Mouse (Mus musculus): ENCODE results near the gene Rnase1. TPM values are rescaled to one million over a fixed set of nuclear protein-coding genes. Genes with fewer than 3 reads are reported as not detected.

Gene Rnase1
- polyA plus RNA-seq, 1 experiment = 0.17 TPM

- Histone ChIP-seq H3K4me3 (no peak overlapping the region), H3K4me2 (ENCODE audit: low read depth) (no peak overlapping the region), H3K36me3 (ENCODE audit: control insufficient read depth, insufficient read depth) (no peaks in the 10 kb centered on the region), H3ac (ENCODE audit: control insufficient read depth, insufficient read length) (no peak overlapping the region), H3K79me2 (ENCODE audit: control insufficient read depth, insufficient read depth) (no peaks in the 10 kb centered on the region), H3K27me3 (ENCODE audit: control insufficient read depth, insufficient read depth, insufficient read length) (peaks cover 6% of the 10 kb centered on the region)
- no peak for TF ChIP-seq MAX (IDR thresholded peaks at IDR 0.05; ENCODE audit: low read depth)
- TF ChIP-seq POLR2A (IDR thresholded peaks at IDR 0.05; ENCODE audit: insufficient read length, low read depth) = no peak
- TF ChIP-seq SRF (IDR thresholded peaks at IDR 0.05; ENCODE audit: control insufficient read depth, insufficient read length, low read depth) = no peak
- no peak for TF ChIP-seq POLR2AphosphoS2 (IDR thresholded peaks at IDR 0.05; ENCODE audit: insufficient read length, low read depth)
- no peak for TF ChIP-seq MYOD1 (IDR thresholded peaks at IDR 0.05; ENCODE audit: control insufficient read depth in 1 of 3, insufficient read length in 2 of 3, low read depth in 2 of 3)
- no peak for TF ChIP-seq TCF3 (IDR thresholded peaks at IDR 0.05; ENCODE audit: insufficient read length, low read depth)
- TF ChIP-seq E2F4 (IDR thresholded peaks at IDR 0.05; ENCODE audit: insufficient read depth) = no peak
- TF ChIP-seq REST (IDR thresholded peaks at IDR 0.05; ENCODE audit: insufficient read depth, insufficient read length) = no peak
- no peak for TF ChIP-seq USF1 (IDR thresholded peaks at IDR 0.05; ENCODE audit: low read depth)
- no peak for TF ChIP-seq CEBPB (IDR thresholded peaks at IDR 0.05; ENCODE audit: insufficient read depth, poor library complexity, severe bottlenecking)
- no peak for TF ChIP-seq MYOG (IDR thresholded peaks at IDR 0.05; ENCODE audit: control insufficient read depth in 1 of 3, insufficient read depth in 1 of 3, insufficient read length in 2 of 3, low read depth in 2 of 3)
- TF ChIP-seq TCF12 (IDR thresholded peaks at IDR 0.05; ENCODE audit: insufficient read depth, poor library complexity, severe bottlenecking) = no peak
These were observed 15.3 kb downstream of the Rnase1 start for GRCm38 (mm10) chr14:51131086-51131815.

GRCm38 (mm10) chr14:51130315-51130940, 16.2 kb downstream of the Rnase1 start:
- no peak for TF ChIP-seq POLR2A (IDR thresholded peaks at IDR 0.05; ENCODE audit: insufficient read length, low read depth)
- no peak for TF ChIP-seq MAX (IDR thresholded peaks at IDR 0.05; ENCODE audit: low read depth)
- TF ChIP-seq REST (IDR thresholded peaks at IDR 0.05; ENCODE audit: insufficient read depth, insufficient read length) = no peak
- TF ChIP-seq POLR2AphosphoS2 (IDR thresholded peaks at IDR 0.05; ENCODE audit: insufficient read length, low read depth) = no peak
- no peak for TF ChIP-seq E2F4 (IDR thresholded peaks at IDR 0.05; ENCODE audit: insufficient read depth)
- TF ChIP-seq TCF3 (IDR thresholded peaks at IDR 0.05; ENCODE audit: insufficient read length, low read depth) = no peak
- TF ChIP-seq SRF (IDR thresholded peaks at IDR 0.05; ENCODE audit: control insufficient read depth, insufficient read length, low read depth) = no peak
- no peak for TF ChIP-seq MYOD1 (IDR thresholded peaks at IDR 0.05; ENCODE audit: control insufficient read depth in 1 of 3, insufficient read length in 2 of 3, low read depth in 2 of 3)
- TF ChIP-seq CEBPB (IDR thresholded peaks at IDR 0.05; ENCODE audit: insufficient read depth, poor library complexity, severe bottlenecking) = no peak
- TF ChIP-seq TCF12 (IDR thresholded peaks at IDR 0.05; ENCODE audit: insufficient read depth, poor library complexity, severe bottlenecking) = no peak
- TF ChIP-seq USF1 (IDR thresholded peaks at IDR 0.05; ENCODE audit: low read depth) = no peak
- no peak for TF ChIP-seq MYOG (IDR thresholded peaks at IDR 0.05; ENCODE audit: control insufficient read depth in 1 of 3, insufficient read depth in 1 of 3, insufficient read length in 2 of 3, low read depth in 2 of 3)
- Histone ChIP-seq H3K27me3 (ENCODE audit: control insufficient read depth, insufficient read depth, insufficient read length) (peaks cover 6% of the 10 kb centered on the region), H3K79me2 (ENCODE audit: control insufficient read depth, insufficient read depth) (no peaks in the 10 kb centered on the region), H3ac (ENCODE audit: control insufficient read depth, insufficient read length) (no peak overlapping the region), H3K4me3 (no peak overlapping the region), H3K36me3 (ENCODE audit: control insufficient read depth, insufficient read depth) (no peaks in the 10 kb centered on the region), H3K4me2 (ENCODE audit: low read depth) (no peak overlapping the region)

DNA sequence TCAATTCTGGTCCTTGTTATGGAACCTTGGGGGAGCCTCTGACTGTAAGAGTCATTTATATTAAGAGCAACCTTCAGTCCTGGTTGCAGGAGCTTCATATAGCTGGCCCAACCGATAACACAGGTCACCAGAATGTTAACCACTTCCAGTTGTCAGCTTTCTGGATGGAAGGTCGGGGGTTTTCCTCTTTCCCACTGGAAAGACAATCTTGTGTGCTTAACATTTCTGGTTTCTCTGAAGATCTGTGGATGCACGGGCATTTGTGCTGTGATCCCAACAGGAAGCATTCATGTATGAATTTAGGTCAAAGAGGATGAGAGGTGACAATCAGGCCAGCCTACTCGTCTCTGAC, 17.0 kb downstream of the Rnase1 start:
- peaks cover 6% of the 10 kb centered on the region for H3K27me3 ChIP-seq (ENCODE audit: control insufficient read depth, insufficient read depth, insufficient read length)
- H3ac ChIP-seq (ENCODE audit: control insufficient read depth, insufficient read length) = no peak overlapping the region
- TF ChIP-seq REST (IDR thresholded peaks at IDR 0.05; ENCODE audit: insufficient read depth, insufficient read length) (no peak), MYOG (IDR thresholded peaks at IDR 0.05; ENCODE audit: control insufficient read depth in 1 of 3, insufficient read depth in 1 of 3, insufficient read length in 2 of 3, low read depth in 2 of 3) (no peak), CEBPB (IDR thresholded peaks at IDR 0.05; ENCODE audit: insufficient read depth, poor library complexity, severe bottlenecking) (no peak), TCF3 (IDR thresholded peaks at IDR 0.05; ENCODE audit: insufficient read length, low read depth) (no peak), MYOD1 (IDR thresholded peaks at IDR 0.05; ENCODE audit: control insufficient read depth in 1 of 3, insufficient read length in 2 of 3, low read depth in 2 of 3) (no peak), TCF12 (IDR thresholded peaks at IDR 0.05; ENCODE audit: insufficient read depth, poor library complexity, severe bottlenecking) (no peak), SRF (IDR thresholded peaks at IDR 0.05; ENCODE audit: control insufficient read depth, insufficient read length, low read depth) (no peak), MAX (IDR thresholded peaks at IDR 0.05; ENCODE audit: low read depth) (no peak), POLR2AphosphoS2 (IDR thresholded peaks at IDR 0.05; ENCODE audit: insufficient read length, low read depth) (no peak), POLR2A (IDR thresholded peaks at IDR 0.05; ENCODE audit: insufficient read length, low read depth) (no peak), E2F4 (IDR thresholded peaks at IDR 0.05; ENCODE audit: insufficient read depth) (no peak), USF1 (IDR thresholded peaks at IDR 0.05; ENCODE audit: low read depth) (no peak)
- no peaks in the 10 kb centered on the region for H3K79me2 ChIP-seq (ENCODE audit: control insufficient read depth, insufficient read depth)
- no peaks in the 10 kb centered on the region for H3K36me3 ChIP-seq (ENCODE audit: control insufficient read depth, insufficient read depth)
- no peak overlapping the region for H3K4me3 ChIP-seq
- no peak overlapping the region for H3K4me2 ChIP-seq (ENCODE audit: low read depth)

GRCm38 (mm10) chr14:51128775-51129623, 17.6 kb downstream of the Rnase1 start:
- H3K36me3 ChIP-seq (ENCODE audit: control insufficient read depth, insufficient read depth) = no peaks in the 10 kb centered on the region

More at GRCm38 (mm10) chr14:51128775-51129623, 17.6 kb downstream of the Rnase1 start:
- Histone ChIP-seq H3K79me2 (ENCODE audit: control insufficient read depth, insufficient read depth) (no peaks in the 10 kb centered on the region), H3K27me3 (ENCODE audit: control insufficient read depth, insufficient read depth, insufficient read length) (peaks cover 6% of the 10 kb centered on the region), H3K4me2 (ENCODE audit: low read depth) (no peak overlapping the region), H3K4me3 (no peak overlapping the region), H3ac (ENCODE audit: control insufficient read depth, insufficient read length) (no peak overlapping the region)
- TF ChIP-seq USF1 (IDR thresholded peaks at IDR 0.05; ENCODE audit: low read depth) = no peak
- no peak for TF ChIP-seq CEBPB (IDR thresholded peaks at IDR 0.05; ENCODE audit: insufficient read depth, poor library complexity, severe bottlenecking)
- TF ChIP-seq SRF (IDR thresholded peaks at IDR 0.05; ENCODE audit: control insufficient read depth, insufficient read length, low read depth) = no peak
- TF ChIP-seq MAX (IDR thresholded peaks at IDR 0.05; ENCODE audit: low read depth) = no peak
- TF ChIP-seq MYOG (IDR thresholded peaks at IDR 0.05; ENCODE audit: control insufficient read depth in 1 of 3, insufficient read depth in 1 of 3, insufficient read length in 2 of 3, low read depth in 2 of 3) = no peak
- no peak for TF ChIP-seq REST (IDR thresholded peaks at IDR 0.05; ENCODE audit: insufficient read depth, insufficient read length)
- no peak for TF ChIP-seq TCF12 (IDR thresholded peaks at IDR 0.05; ENCODE audit: insufficient read depth, poor library complexity, severe bottlenecking)
- TF ChIP-seq E2F4 (IDR thresholded peaks at IDR 0.05; ENCODE audit: insufficient read depth) = no peak
- TF ChIP-seq TCF3 (IDR thresholded peaks at IDR 0.05; ENCODE audit: insufficient read length, low read depth) = no peak
- no peak for TF ChIP-seq POLR2A (IDR thresholded peaks at IDR 0.05; ENCODE audit: insufficient read length, low read depth)
- TF ChIP-seq MYOD1 (IDR thresholded peaks at IDR 0.05; ENCODE audit: control insufficient read depth in 1 of 3, insufficient read length in 2 of 3, low read depth in 2 of 3) = no peak
- TF ChIP-seq POLR2AphosphoS2 (IDR thresholded peaks at IDR 0.05; ENCODE audit: insufficient read length, low read depth) = no peak

All from myocyte (in vitro differentiated cells).